Mouse (Mus musculus) embryonic fibroblast, embryonic 13.5 days (primary cell): ENCODE results near the gene Wdr82.

ENCODE experiments used
- CTCF ChIP-seq: IDR thresholded peaks from 2 replicates; pipeline ENCODE4 v1.5.1; 2011; ENCODE audit warnings: mild to moderate bottlenecking, control low read depth, low read length, moderate library complexity, borderline replicate concordance; ENCODE audit not compliant: insufficient read depth
- POLR2A ChIP-seq: IDR thresholded peaks from 2 replicates; pipeline ENCODE4 v1.6.1; 2011; ENCODE audit warnings: low read depth, mild to moderate bottlenecking, control low read depth, low read length, moderate library complexity

GRCm38 (mm10) chr9:106171346-106172158, 824 bp downstream of the Wdr82 start:
- no peak for TF ChIP-seq CTCF
- TF ChIP-seq POLR2A: no peak; the same call in 1 of the 2 replicates
